Mouse (Mus musculus): ENCODE measurements around the gene B430305J03Rik. TPM values are rescaled to one million over a fixed set of nuclear protein-coding genes. Genes with fewer than 3 reads are reported as not detected.

B430305J03Rik gene
- polyA plus RNA-seq, 1 experiment, result 0.28 TPM

DNA sequence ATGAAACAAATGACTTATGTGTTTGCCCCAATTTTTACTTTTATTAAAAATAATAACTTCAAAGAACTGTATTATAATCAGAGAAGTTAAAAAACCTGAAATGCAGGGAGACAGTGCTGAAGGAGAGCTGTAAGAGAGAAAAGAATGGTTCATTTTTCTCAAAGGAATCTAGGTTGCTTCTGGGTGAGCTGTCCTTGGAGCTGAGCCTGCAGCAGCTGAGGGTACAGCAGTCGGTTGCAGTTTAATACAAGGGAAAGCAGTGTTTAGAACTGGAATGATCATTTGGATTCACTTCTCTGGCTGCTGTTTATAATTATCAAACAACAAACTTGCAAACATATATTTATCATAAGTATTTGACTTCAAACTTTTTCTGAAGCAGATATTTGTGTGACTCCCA is 16.3 kb downstream of the B430305J03Rik start:
- DNase-seq (ENCODE audit: low read depth), result no peak

DNA sequence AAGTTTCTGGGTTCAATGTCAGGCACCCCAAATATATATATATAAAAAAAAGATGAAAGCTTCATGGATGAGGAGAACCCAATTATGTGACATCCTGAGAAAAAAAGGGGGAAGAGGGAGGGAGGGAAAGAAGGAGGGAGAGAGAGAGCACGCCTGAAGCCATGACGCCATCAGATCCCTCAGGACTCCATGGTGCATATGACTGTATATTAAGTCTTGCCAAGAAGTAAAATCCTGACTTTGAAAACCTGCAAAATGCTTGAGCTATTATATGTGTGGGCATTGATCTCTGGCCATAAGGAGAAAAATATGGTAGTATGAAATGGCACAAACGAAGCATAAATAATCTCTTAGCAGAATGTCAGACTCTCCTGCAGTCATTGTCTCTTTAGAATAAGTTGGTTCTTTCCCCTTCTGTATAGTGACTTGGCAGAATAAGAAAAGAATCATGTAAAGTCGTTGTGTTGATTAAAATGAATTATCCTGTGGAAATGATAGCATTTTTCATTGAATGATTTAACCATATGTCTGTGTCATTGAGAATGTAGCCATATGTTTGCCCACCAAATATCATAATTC is 17.6 kb downstream of the B430305J03Rik start:
- no peak for DNase-seq (ENCODE audit: low read depth)

DNA sequence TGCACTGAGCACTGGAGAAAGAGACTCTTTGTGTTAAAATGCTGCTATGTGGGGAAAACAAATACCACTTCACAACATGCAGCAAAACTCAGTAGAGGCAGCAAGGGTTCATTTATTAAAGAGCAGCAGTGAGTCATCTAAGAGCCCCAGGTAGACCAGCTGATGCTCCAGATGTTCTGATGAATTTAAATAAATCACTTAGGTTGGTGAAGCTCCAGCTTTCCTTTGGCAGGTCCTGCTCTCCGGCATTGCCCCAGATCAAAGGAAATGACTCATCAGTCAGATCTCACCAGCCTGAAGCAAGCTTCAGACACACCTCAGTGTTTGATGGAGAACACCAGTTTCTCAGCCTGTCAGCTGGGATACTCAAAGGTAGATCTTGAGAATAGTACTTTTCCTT is 20.1 kb downstream of the B430305J03Rik start:
- no peak for DNase-seq (ENCODE audit: low read depth)

DNA sequence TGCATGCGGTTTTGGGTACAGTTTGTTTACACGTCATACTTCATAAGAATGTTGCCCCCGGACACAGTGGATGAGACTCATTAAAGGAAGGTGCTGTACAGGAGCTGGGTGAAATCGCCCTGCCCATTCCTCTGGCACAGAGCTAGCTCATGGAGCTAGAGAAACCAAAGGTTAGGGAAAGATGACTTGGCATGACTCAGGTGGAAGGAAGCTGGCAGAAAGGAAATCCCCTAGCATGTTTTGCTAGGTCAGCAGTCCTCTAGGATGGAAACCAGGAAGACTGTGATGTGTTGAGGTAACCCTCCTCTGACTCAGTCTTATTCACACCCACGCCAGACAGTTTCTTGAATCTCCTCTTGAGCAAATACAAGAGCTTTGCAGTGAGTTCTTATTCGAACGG is 21.7 kb downstream of the B430305J03Rik start:
- DNase-seq (ENCODE audit: low read depth), result no peak

DNA sequence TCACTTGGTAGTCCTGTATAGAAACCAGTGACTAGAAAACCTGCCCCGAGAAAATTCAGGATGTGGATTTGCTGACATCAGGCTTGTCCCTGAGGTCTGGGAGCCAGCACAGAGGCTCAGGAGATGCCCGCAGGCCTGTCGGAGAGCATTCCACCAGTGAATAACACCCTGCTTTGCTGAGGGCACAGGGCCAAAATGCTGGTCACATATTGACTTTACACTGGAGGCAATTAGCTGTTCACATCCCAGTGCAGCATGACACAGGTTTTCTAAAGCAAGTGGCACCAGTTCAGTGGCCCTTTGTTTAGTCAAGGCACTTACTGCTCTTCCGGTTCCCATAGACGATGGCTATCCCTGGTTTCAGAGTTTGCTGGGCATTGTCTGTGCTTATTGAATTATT is 25.4 kb downstream of the B430305J03Rik start:
- DNase-seq (ENCODE audit: low read depth), result no peak

DNA sequence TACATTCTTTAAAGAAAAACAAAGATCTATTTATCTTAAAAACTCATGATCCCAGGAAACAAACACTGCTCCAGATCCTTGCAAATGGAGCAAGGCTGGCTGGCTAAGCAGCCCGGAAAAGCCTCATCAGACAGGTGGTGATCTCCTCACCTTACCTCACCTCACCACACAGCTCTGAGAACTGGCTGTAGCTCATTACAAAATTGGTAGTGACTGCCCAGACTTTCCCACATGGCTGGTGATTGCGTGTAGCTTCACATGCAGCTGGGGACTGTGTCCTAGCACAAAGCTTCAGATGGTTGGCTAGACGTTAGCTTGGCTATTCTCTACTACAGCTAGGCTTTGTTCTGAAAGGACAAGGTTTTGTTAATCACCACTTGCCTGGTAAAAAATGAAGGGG is 28.5 kb downstream of the B430305J03Rik start:
- DNase-seq (ENCODE audit: low read depth), result peak; percentile 65

DNA sequence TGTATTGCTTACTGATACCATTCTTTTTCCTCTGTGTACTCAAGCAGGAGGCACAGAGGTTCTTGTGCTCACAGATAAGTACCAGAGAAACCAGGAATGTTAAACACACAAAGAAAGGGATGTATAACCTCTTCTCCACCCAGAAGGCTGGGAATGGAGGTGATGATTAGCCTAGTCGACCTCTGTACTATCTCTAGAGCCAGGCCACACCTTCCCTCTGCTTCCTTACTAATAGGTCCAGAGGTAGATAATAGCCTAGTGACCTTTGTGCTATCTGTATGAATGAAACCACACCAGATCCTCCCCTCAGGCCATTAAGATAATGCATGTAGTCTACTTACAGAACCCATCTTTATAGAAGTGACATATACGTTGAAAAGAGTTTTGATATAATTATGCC is 29.5 kb downstream of the B430305J03Rik start:
- DNase-seq (ENCODE audit: low read depth), result no peak

DNA sequence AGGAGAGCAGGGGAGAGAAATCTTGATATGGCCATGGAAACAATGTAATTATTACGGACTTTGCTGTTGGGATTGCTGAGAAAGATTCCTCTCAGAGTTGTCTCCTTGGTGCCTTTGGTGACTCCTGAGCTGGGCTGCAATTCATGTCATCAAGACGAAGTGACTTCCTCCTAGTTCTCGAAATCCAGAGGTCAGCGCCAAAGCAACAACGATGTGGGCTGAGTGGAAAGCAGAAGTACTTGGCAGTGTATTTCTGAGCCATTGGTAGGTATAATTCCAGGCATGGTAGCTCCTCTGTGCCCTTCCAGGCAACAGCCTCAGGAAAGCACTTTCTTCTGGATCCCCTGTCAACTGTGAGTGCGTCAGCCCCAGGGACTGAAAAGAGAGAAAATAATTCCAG is 44.1 kb downstream of the B430305J03Rik start:
- no peak for DNase-seq (ENCODE audit: low read depth)

DNA sequence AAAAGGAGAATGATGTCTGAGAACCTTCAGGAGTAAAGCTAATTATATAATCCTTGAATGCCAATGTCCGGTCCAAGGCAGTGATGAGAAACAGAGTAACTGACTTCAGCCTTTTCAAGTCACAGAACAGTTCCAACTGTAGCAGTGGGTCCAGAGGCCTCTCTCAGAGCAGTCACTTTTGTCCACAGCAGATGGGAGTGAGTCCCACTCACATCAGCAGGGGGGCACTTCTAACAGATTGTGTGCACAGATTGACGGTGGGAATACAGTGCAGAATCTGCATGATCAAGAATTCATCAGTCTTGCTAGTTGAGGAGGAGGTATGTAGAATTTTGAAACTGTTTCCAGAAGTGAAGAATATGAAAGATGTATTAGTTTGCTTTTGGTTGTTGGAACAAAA is 45.7 kb downstream of the B430305J03Rik start:
- no peak for DNase-seq (ENCODE audit: low read depth)

DNA sequence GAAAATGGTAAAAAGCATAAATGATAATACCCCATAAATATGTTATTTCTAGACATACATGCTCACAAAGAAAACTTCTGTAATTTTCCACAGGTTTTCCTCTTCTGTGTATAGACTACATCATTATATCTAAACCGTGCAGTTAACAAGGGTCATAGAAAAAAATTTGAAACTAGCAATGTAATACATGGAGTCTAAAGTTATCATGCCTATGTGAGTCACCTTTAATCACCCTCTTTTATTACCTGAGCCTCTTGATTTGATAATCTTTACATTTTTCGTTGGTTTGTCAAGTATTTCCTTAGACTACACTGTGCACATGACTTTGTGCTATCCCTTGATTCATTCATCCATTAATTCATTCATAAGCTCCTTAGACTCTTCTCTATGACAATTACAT is 50.7 kb downstream of the B430305J03Rik start:
- no peak for DNase-seq (ENCODE audit: low read depth)

Other genes starting within 250 kb of the B430305J03Rik start
- 4.5 and 5.2 TPM in 2 replicates for gene Rap2b, start 4.3 kb downstream of the B430305J03Rik start, polyA plus RNA-seq (2012; rRNA removed)